Mouse (Mus musculus) layer of hippocampus, adult 11-12 months (tissue): ENCODE results near the gene Tspan14.

Experiments used
- DNase-seq: peaks from one replicate; pipeline ENCODE4 v3.0.0; 2022; ENCODE audit warnings: low spot score

Tspan14 gene

GRCm38 (mm10) chr14:40966392-40966861, at the start of gene Tspan14:
Tspan14 (minus strand) TSS chr14:40966807.
- no peak for DNase-seq

- DNase-seq = no peak
Measured at GRCm38 (mm10) chr14:41014701-41015240, 48.2 kb upstream of the Tspan14 start.

- peak; percentile 93 for DNase-seq
Measured at GRCm38 (mm10) chr14:41013630-41014613, 47.3 kb upstream of the Tspan14 start, which contains the start of gene Fam213a. Fam213a (minus strand) TSS chr14:41013788.

GRCm38 (mm10) chr14:41013143-41013542, 46.5 kb upstream of the Tspan14 start:
- DNase-seq = no peak

- DNase-seq = no peak
Measured at GRCm38 (mm10) chr14:41011916-41012315, 45.3 kb upstream of the Tspan14 start.

GRCm38 (mm10) chr14:41008138-41008537, 41.5 kb upstream of the Tspan14 start:
- DNase-seq = no peak

GRCm38 (mm10) chr14:41007641-41008040, 41.0 kb upstream of the Tspan14 start:
- no peak for DNase-seq

GRCm38 (mm10) chr14:41006899-41007298, 40.3 kb upstream of the Tspan14 start:
- DNase-seq = peak; percentile 49

GRCm38 (mm10) chr14:41006263-41006662, 39.7 kb upstream of the Tspan14 start:
- no peak for DNase-seq

GRCm38 (mm10) chr14:41005716-41006115, 39.1 kb upstream of the Tspan14 start:
- DNase-seq = no peak

- no peak for DNase-seq
Measured at GRCm38 (mm10) chr14:41004201-41005141, 37.9 kb upstream of the Tspan14 start.

- no peak for DNase-seq
Measured at GRCm38 (mm10) chr14:41001576-41001975, 35.0 kb upstream of the Tspan14 start.

- no peak for DNase-seq
Measured at GRCm38 (mm10) chr14:41000801-41001200, 34.2 kb upstream of the Tspan14 start.

- no peak for DNase-seq
Measured at GRCm38 (mm10) chr14:40999904-41000645, 33.5 kb upstream of the Tspan14 start.

- DNase-seq = no peak
Measured at GRCm38 (mm10) chr14:40996171-40996570, 29.6 kb upstream of the Tspan14 start.

GRCm38 (mm10) chr14:40992464-40992863, 25.9 kb upstream of the Tspan14 start:
- no peak for DNase-seq

- no peak for DNase-seq
Measured at GRCm38 (mm10) chr14:40988780-40989179, 22.2 kb upstream of the Tspan14 start.

- no peak for DNase-seq
Measured at GRCm38 (mm10) chr14:40987184-40987583, 20.6 kb upstream of the Tspan14 start.

GRCm38 (mm10) chr14:40985635-40986034, 19.0 kb upstream of the Tspan14 start:
- no peak for DNase-seq

GRCm38 (mm10) chr14:40979723-40980122, 13.1 kb upstream of the Tspan14 start:
- DNase-seq = no peak

GRCm38 (mm10) chr14:40979002-40979401, 12.4 kb upstream of the Tspan14 start:
- peak; percentile 68 for DNase-seq
